Mouse (Mus musculus) bone marrow macrophage, adult 2 months (primary cell): Measurements from ENCODE around the gene Ppp1r15a. TPM values are rescaled to one million over a fixed set of nuclear protein-coding genes. Genes with fewer than 3 reads are reported as not detected.
"Not testable (repeated sequence)": the region's sequence is repeated elsewhere in the genome, so short reads cannot be mapped to it uniquely, and the experiment has no call there.

ENCODE experiments used
- H3K27ac ChIP-seq: 2 replicates; pipeline ENCODE4 v1.5.1; 2012; ENCODE audit warnings: low read depth, low read length; ENCODE audit not compliant: insufficient read depth
- H3K4me1 ChIP-seq: 2 replicates; pipeline ENCODE4 v1.6.1; 2012; ENCODE audit warnings: low read length; ENCODE audit not compliant: control insufficient read depth, insufficient read depth
- H3K4me3 ChIP-seq: 2 replicates; pipeline ENCODE4 v1.5.1; 2012; ENCODE audit warnings: mild to moderate bottlenecking, low read length, moderate library complexity; ENCODE audit not compliant: insufficient read depth
- CTCF ChIP-seq: IDR thresholded peaks from 2 replicates; pipeline ENCODE4 v1.5.1; 2012; ENCODE audit warnings: low read depth, mild to moderate bottlenecking, low read length, moderate library complexity
- POLR2A ChIP-seq: IDR thresholded peaks from 2 replicates; pipeline ENCODE4 v1.6.1; 2012; ENCODE audit warnings: mild to moderate bottlenecking, low read depth, low read length, borderline replicate concordance
- polyA plus RNA-seq: library from polyadenylated mRNA; stranded (reverse); fragments of >200 nt; gene quantifications from 2 replicates; pipeline ENCODE4 v1.2.4, GENCODE M21; 2012; ENCODE audit not compliant: missing spikeins, insufficient read depth, insufficient read length

Gene Ppp1r15a
- polyA plus RNA-seq, 1 experiment: 26.7 TPM

DNA sequence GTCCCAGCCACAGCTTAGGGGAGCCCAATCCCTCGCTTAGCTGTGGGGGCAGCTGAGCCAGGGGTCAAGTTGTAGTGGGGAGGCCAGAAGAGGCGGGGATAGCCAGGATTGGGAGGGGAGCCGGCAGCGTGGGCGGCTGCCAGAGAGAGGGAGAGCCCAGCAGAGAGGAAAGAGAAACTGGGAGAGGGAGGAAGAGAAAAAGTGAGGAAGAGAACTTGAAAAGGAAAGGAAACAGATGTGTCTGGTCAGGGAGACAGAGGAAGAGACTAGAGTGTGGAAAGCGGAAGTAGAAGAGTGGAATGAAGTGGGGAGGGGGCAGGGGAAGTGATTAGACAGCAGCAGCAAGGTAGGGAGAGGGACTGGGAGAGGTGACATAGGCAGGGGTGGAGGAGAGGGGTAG, 3.4 kb upstream of the Ppp1r15a start:
- Histone ChIP-seq H3K27ac (peak overlapping the region; percentile 76), H3K4me1 (peaks cover 25% of the 10 kb centered on the region), H3K4me3 (peak overlapping the region; percentile 18; the same call in 1 of the 2 replicates)
- TF ChIP-seq POLR2A: no peak
- TF ChIP-seq CTCF: no peak

DNA sequence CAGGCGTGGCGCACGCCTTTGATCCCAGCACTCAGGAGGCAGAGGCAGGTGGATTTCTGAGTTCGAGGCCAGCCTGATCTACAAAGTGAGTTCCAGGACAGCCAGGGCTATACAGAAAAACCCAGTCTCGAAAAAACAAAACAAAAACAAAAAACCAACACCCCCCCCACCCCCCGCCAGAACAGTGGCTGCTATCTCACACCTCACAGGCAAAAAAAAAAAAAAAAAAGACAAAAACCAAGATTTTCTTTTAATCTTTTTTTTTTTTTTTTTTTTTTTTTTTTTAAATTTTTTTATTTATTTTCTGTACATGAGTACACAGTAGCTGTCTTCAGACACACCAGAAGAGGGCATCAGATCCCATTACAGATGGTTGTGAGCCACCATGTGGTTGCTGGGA, 1.1 kb upstream of the Ppp1r15a start:
- H3K27ac ChIP-seq: peak overlapping the region; percentile 74; the same call in 1 of the 2 replicates
- not testable (repeated sequence) for H3K4me3 ChIP-seq
- H3K4me1 ChIP-seq: peaks cover 30% of the 10 kb centered on the region

DNA sequence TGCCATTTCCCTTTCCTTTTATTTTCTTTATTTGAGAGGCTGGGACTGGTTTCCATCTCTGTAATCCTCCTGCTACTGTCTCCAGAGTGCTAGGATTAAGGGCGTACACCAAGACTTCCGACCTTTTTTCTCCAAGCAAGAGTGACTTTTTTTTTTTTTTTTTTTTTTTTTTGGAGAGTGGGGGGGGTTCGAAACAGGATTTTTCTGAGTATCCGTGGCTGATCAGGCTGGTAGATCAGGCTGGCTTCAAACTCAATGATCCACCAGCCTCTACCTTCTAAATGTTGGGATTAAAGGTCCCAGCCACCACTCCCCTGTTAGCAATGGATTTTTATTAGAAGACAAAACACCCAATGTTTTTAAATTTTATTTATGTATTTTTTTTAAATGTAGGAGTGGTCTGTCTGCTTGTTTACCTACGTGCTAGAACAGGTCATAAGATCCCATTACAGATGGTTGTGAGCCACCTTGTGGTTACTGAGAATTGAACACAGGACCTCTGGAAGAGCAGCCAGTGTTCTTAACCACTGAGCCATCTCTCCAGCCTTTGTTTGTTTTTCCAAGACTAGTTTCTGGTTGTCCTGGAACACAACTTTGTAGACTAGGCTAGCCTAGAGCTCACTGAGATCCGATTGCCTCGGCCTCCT, 529 bp upstream of the Ppp1r15a start:
- peak overlapping the region; percentile 77 for H3K4me3 ChIP-seq
- peaks cover 31% of the 10 kb centered on the region for H3K4me1 ChIP-seq
- no peak for TF ChIP-seq POLR2A
- no peak for TF ChIP-seq CTCF
- peak overlapping the region; percentile 74 for H3K27ac ChIP-seq

DNA sequence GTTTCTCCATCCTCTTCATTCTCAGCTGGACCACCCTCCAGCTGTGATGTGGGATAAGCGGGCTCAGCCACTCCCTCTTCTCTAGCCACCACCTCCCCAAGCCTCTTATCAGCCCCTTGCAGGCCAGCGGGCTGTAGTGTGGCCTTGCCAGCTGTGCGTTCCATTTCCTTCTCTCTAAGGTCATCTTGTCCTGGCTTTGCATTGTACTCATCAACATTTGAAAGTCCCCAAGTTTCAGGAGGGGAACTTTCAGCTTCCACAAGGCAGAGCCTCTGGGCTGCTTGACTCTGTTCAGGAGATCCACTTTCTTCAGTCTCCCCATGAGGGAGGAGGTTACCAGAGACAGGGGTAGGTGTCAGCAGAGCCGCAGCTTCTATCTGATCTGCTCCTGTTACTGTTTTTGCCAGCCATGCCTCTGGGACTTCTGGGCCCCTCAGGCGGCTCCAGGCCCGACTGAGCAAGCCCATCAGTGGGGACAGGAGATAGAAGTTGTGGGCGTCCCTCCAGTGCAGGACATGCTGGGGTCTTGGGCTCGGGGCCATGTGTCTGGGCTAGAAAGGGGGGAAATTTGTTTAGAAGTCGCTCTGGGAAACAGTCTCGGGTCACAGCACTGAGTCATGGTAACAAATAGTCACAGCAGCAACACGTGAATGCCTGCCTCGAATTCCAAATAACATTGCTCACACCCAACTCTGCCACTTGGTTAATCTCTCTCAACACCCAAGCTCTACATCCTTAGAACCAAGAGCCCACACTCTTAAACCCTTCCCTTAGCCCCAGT, 1.0 kb downstream of the Ppp1r15a start:
- Histone ChIP-seq H3K4me1 (peaks cover 31% of the 10 kb centered on the region), H3K4me3 (peak overlapping the region; percentile 77), H3K27ac (peak overlapping the region; percentile 55)
- no peak for TF ChIP-seq CTCF
- TF ChIP-seq POLR2A: no peak

DNA sequence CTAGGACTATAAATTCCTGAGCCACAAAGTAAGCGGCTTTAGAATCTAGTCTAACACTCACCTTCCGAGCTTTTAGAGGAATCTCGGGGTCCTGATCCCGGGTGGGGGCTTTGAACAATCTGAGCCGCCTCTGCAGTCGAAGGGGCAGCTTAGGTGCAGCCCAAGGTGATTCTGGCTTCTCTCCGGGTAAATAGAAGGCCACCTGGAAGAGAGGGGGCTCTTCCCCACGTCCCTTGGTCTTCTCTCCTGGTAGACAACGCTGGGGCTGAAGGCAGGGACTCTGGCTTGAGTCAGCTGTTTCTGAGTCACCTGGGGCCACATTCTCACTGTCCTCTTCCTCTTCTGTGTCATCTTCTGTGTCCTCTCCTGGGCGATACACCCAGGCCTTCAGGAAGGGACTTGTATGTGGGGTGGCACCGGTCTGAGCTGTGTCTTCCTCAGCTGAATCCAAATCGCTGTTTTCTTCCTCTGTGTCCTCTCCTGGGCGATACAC, 2.3 kb downstream of the Ppp1r15a start:
- Histone ChIP-seq H3K4me3 (peak overlapping the region; percentile 52), H3K27ac (peak overlapping the region; percentile 12), H3K4me1 (peaks cover 19% of the 10 kb centered on the region)
- TF ChIP-seq CTCF (no peak), POLR2A (no peak)

DNA sequence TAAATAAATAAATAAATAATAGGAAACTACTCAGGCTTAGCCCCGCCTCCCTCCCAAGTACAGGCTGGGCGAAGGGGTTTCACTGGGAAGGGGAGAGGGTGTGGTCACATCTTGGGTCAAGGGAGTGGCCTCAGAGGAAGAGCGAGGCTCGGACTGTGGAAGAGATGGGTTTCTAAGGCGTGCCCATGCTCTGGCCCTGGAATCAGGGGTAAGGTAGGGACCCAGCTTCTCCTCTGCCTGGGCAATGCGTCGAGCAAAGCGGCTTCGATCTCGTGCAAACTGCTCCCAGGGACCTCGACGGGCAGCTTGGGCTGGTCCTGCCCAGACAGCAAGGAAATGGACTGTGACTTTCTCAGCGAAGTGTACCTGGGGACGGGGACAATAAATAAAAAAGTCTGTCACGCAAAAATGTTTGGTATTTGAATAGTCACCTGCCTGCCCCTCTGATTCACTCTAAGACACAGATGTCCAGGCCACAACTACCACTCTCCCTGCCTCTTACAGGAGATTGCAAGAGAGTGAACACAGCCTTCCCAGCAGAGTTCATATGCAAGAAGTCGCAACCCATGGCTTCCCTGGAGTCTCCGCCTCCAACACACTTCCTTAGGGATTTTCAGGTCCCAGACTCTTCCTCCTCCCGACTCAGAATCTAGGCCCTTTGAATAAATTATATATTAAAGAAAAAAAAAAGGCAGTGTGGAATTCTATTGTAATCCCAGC, 3.0 kb downstream of the Ppp1r15a start:
- TF ChIP-seq POLR2A: no peak
- TF ChIP-seq CTCF: no peak
- H3K27ac ChIP-seq: peak overlapping the region; percentile 12; the same call in 1 of the 2 replicates

DNA sequence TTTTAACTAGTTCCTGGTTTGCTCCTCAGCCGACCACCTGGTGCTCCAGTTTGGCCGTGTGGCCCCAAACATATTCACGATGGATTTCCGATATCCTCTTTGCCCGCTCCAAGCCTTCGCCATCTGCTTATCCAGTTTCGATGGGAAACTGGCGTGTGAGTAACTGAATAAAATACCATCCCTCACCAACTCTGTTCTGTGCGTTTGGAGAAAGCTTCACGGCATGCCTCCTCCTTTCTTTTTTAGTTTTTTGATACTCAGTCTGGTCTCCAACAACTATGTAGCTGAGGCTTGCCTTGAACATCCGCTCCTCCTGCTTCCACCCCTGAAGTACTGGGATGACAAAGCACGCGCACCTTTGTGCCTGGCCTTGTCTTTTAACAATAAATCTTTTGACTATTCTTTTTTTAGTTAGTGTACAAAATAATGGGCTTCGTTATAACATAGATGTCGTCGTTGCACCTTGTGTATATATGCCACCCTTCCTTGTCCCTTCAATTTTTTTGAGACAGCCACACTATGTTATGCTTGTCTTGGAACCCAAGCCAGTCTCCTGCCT, 3.8 kb downstream of the Ppp1r15a start:
- Histone ChIP-seq H3K4me3 (peak overlapping the region; percentile 66), H3K27ac (no peak overlapping the region), H3K4me1 (peaks cover 10% of the 10 kb centered on the region)
- TF ChIP-seq POLR2A (no peak), CTCF (no peak)

More for the DNA sequence above, 3.0 kb downstream of the Ppp1r15a start:
- Histone ChIP-seq H3K4me1 (peaks cover 15% of the 10 kb centered on the region), H3K4me3 (peak overlapping the region; percentile 52)

DNA sequence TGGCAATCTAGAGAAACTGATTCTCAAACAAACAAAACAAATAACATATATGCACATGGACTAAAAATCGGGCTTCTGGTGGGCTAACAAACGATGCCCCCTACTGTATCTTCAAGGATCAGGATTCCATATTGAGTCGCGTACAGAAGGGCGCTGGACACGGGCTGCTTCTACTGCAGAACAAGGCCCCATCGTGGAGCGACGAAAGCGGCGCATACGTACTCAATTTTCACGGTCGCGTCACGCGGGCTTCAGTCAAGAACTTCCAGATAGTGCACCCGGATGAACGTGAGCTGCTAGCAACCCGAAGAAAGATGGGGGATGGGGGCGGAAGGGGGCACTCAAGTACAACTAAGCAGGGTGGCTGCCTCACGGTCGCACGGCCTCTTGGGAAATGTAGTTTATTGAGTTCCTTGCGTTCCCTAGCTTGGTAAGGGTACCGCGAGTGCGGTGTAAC, 4.3 kb downstream of the Ppp1r15a start:
- TF ChIP-seq POLR2A (no peak), CTCF (peak; percentile 33; the same call in 1 of the 2 replicates)
- Histone ChIP-seq H3K27ac (peak overlapping the region; percentile 70), H3K4me3 (peak overlapping the region; percentile 66), H3K4me1 (peaks cover 7% of the 10 kb centered on the region)

DNA sequence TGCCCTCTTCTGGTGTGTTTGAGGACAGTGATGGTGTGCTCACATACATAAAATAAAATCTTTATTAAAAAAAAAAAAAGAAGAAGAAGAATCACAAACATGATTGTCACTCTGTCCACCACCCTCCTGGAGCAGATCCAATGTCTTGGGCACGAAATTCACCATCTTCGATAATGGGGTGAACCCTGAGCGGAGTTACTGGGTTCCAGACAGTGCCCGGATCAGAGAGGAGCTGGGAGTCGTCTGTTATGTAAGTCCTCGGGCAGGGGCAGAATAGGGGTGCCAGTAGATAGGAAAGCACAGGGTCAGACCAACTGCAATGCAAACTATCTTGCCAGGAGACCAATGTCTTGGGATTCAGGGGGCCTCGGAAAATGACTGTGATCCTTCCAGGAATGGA, 5.5 kb downstream of the Ppp1r15a start:
- H3K27ac ChIP-seq: no peak overlapping the region
- TF ChIP-seq CTCF (no peak), POLR2A (no peak)
- no peak overlapping the region for H3K4me3 ChIP-seq
- H3K4me1 ChIP-seq: peaks cover 6% of the 10 kb centered on the region; the same call in 1 of the 2 replicates
